In genomic region chr19:4013066-4013465, GRCm38 (mm10) we compare ENCODE assay signal across 8 mouse cellular contexts. TPM values are rescaled to one million over a fixed set of nuclear protein-coding genes. Genes with fewer than 3 reads are reported as not detected.
DNase-seq lines count a peak whose midpoint lies in the region; ATAC-seq and TF ChIP-seq lines count a peak whose summit lies in the region.

No protein-coding gene starts in this region.

- WGBS in forebrain, postnatal 0 days, result 24% methylated on average over 9 of the region's 9 CpGs
- WGBS in macrophage (ENCODE audit: missing documents), result 33% methylated on average over 9 of the region's 9 CpGs

- TF ChIP-seq CTCF in forebrain, postnatal 0 days (IDR thresholded peaks at IDR 0.05; ENCODE audit: low read depth), result no peak

- H3K9ac ChIP-seq in forebrain, postnatal 0 days, result 0 out of 2 replicates have a peak overlapping the region, but pooled peaks have one; percentile 31

- DNase-seq in embryo, embryonic 11 days, result peak; percentile 9
- DNase-seq in embryo, embryonic 9.5 days (ENCODE audit: extremely low spot score), result no peak
- DNase-seq in forebrain, postnatal 0 days, result no peak
- no peak for DNase-seq in urinary bladder, postnatal 36 days (ENCODE audit: low spot score in 2 of 2)
- no peak for DNase-seq in layer of hippocampus, adult 8-10 months (ENCODE audit: low spot score in 2 of 2)
- no peak for DNase-seq in layer of hippocampus, postnatal 14 days (ENCODE audit: low spot score in 2 of 2)

- peak; percentile 45 for ATAC-seq in CD4-positive, CD25-positive, alpha-beta regulatory T cell, adult 4 months
- ATAC-seq in forebrain, postnatal 0 days, result peak; percentile 2; the same call in 1 of the 2 replicates

- H3K27ac ChIP-seq in forebrain, postnatal 0 days (ENCODE audit: low read depth, low read length), result no peak overlapping the region
- H3K27ac ChIP-seq in macrophage, result no peak overlapping the region; the same call in 1 of the 2 replicates

- peak overlapping the region; percentile 77 for H3K4me3 ChIP-seq in forebrain, postnatal 0 days (ENCODE audit: low read depth, low read length)
- H3K4me3 ChIP-seq in macrophage (ENCODE audit: inconsistent target), result peak overlapping the region; percentile 80

- peaks cover 6% of the 10 kb centered on the region for H3K4me1 ChIP-seq in forebrain, postnatal 0 days (ENCODE audit: insufficient read depth)

- no peaks in the 10 kb centered on the region; the same call in 1 of the 2 replicates for H3K79me2 ChIP-seq in macrophage (ENCODE audit: inconsistent target)

- H3K27me3 ChIP-seq in forebrain, postnatal 0 days (ENCODE audit: insufficient read depth, low read length), result no peaks in the 10 kb centered on the region

- H3K36me3 ChIP-seq in forebrain, postnatal 0 days (ENCODE audit: insufficient read depth), result peaks cover 16% of the 10 kb centered on the region
- H3K36me3 ChIP-seq in macrophage (ENCODE audit: inconsistent target), result peaks cover 21% of the 10 kb centered on the region

- H3K9me3 ChIP-seq in forebrain, postnatal 0 days (ENCODE audit: low read length), result no peaks in the 10 kb centered on the region

- H3K4me2 ChIP-seq in forebrain, postnatal 0 days (ENCODE audit: low read depth), result peak overlapping the region; percentile 68

RNA-seq across cellular contexts. Expression of gene Ndufv1, which starts 0.5 kb away (rescaled TPM):
- polyA plus RNA-seq in CD4-positive, CD25-positive, alpha-beta regulatory T cell, adult 4 months (2017; shearing (Covaris generic)), result 100 to 1,000 TPM; 109 to 164 TPM
- 250 and 281 TPM in 2 replicates for total RNA-seq in forebrain, postnatal 0 days (2014; rRNA removed)
- polyA plus RNA-seq in forebrain, postnatal 0 days (2015; fragmentation: Nextera tagmentation; extraction: Ambion mirVana), result 268 TPM in 2 replicates
- total RNA-seq in macrophage (2018; cell fraction: chromatin; rRNA removed), result 10 to 100 TPM; 10.2 to 76.0 (median 39.9) TPM
- total RNA-seq in macrophage (2018; cell fraction: cytosol; rRNA removed), result 10 to 100 TPM; 31.7 to 48.8 (median 40.8) TPM
- 10 to 100 TPM; 21.4 to 58.7 (median 33.9) TPM for total RNA-seq in macrophage (2018; cell fraction: nucleus; rRNA removed)
- 35.8 to 43.3 TPM (median 39.0 TPM) in 3 replicates for polyA plus RNA-seq in macrophage (2018)
- total RNA-seq in layer of hippocampus, adult 8-10 months (2022), result 100 to 1,000 TPM; 246 to 277 (median 263) TPM
- total RNA-seq in layer of hippocampus, postnatal 14 days (2021), result 100 to 1,000 TPM; 234 to 250 TPM

RNA-seq across cellular contexts. Expression of gene Doc2g, which starts 10.0 kb away (rescaled TPM):
- 1 to 10 TPM; 1.1 to 2.1 TPM for polyA plus RNA-seq in CD4-positive, CD25-positive, alpha-beta regulatory T cell, adult 4 months (2017; shearing (Covaris generic))
- 16.0 and 17.8 TPM in 2 replicates for total RNA-seq in forebrain, postnatal 0 days (2014; rRNA removed)
- 5.7 and 6.3 TPM in 2 replicates for polyA plus RNA-seq in forebrain, postnatal 0 days (2015; fragmentation: Nextera tagmentation; extraction: Ambion mirVana)
- 1 to 10 TPM in 22 of 26 experiments, under 1 TPM in 4; 0.46 to 6.0 (median 2.2) TPM for total RNA-seq in macrophage (2018; cell fraction: chromatin; rRNA removed)
- under 1 TPM in 4 of 26 experiments, not detected in 22; 0.14 to 0.23 (median 0.18) TPM for total RNA-seq in macrophage (2018; cell fraction: cytosol; rRNA removed)
- total RNA-seq in macrophage (2018; cell fraction: nucleus; rRNA removed), result 1 to 10 TPM in 14 of 26 experiments, under 1 TPM in 8, not detected in 4; 0.40 to 4.1 (median 1.7) TPM
- 0.20 to 0.33 TPM in 2 of 3 replicates, not detected in the other for polyA plus RNA-seq in macrophage (2018)
- total RNA-seq in layer of hippocampus, adult 8-10 months (2022), result 1 to 10 TPM; 1.6 to 3.5 (median 3.0) TPM
- total RNA-seq in layer of hippocampus, postnatal 14 days (2021), result 1 to 10 TPM; 2.3 to 3.0 TPM

RNA-seq across cellular contexts. Expression of gene Gm49405, which starts 12.6 kb away (rescaled TPM):
- under 1 TPM; 0.78 to 0.96 TPM for polyA plus RNA-seq in CD4-positive, CD25-positive, alpha-beta regulatory T cell, adult 4 months (2017; shearing (Covaris generic))
- 7.8 and 8.5 TPM in 2 replicates for total RNA-seq in forebrain, postnatal 0 days (2014; rRNA removed)
- polyA plus RNA-seq in forebrain, postnatal 0 days (2015; fragmentation: Nextera tagmentation; extraction: Ambion mirVana), result 2.1 and 2.6 TPM in 2 replicates
- total RNA-seq in macrophage (2018; cell fraction: chromatin; rRNA removed), result 1 to 10 TPM in 15 of 26 experiments, under 1 TPM in 11; 0.34 to 3.1 (median 1.1) TPM
- under 1 TPM in 9 of 26 experiments, not detected in 17; 0.04 to 0.13 (median 0.06) TPM for total RNA-seq in macrophage (2018; cell fraction: cytosol; rRNA removed)
- 1 to 10 TPM in 10 of 26 experiments, under 1 TPM in 13, not detected in 3; 0.22 to 2.5 (median 0.82) TPM for total RNA-seq in macrophage (2018; cell fraction: nucleus; rRNA removed)
- 0.07 to 0.19 TPM (median 0.13 TPM) in 3 replicates for polyA plus RNA-seq in macrophage (2018)
- 1 to 10 TPM in 3 of 4 experiments, under 1 TPM in 1; 0.86 to 2.4 (median 1.7) TPM for total RNA-seq in layer of hippocampus, adult 8-10 months (2022)
- total RNA-seq in layer of hippocampus, postnatal 14 days (2021), result 1 to 10 TPM; 1.5 to 2.2 TPM

RNA-seq across cellular contexts. Expression of gene Nudt8, which starts 12.7 kb away (rescaled TPM):
- 10 to 100 TPM; 10.7 to 15.2 TPM for polyA plus RNA-seq in CD4-positive, CD25-positive, alpha-beta regulatory T cell, adult 4 months (2017; shearing (Covaris generic))
- 26.7 and 30.8 TPM in 2 replicates for total RNA-seq in forebrain, postnatal 0 days (2014; rRNA removed)
- 36.3 and 40.4 TPM in 2 replicates for polyA plus RNA-seq in forebrain, postnatal 0 days (2015; fragmentation: Nextera tagmentation; extraction: Ambion mirVana)
- total RNA-seq in macrophage (2018; cell fraction: chromatin; rRNA removed), result 1 to 10 TPM in 22 of 26 experiments, not detected in 4; 1.2 to 7.4 (median 3.9) TPM
- total RNA-seq in macrophage (2018; cell fraction: cytosol; rRNA removed), result 1 to 10 TPM; 3.5 to 9.0 (median 6.6) TPM
- total RNA-seq in macrophage (2018; cell fraction: nucleus; rRNA removed), result 1 to 10 TPM in 25 of 26 experiments, not detected in 1; 1.2 to 9.4 (median 4.0) TPM
- 6.9 to 10.7 TPM (median 7.0 TPM) in 3 replicates for polyA plus RNA-seq in macrophage (2018)
- 1 to 10 TPM; 7.7 to 9.4 (median 8.7) TPM for total RNA-seq in layer of hippocampus, adult 8-10 months (2022)
- 10 to 100 TPM; 12.3 to 12.5 TPM for total RNA-seq in layer of hippocampus, postnatal 14 days (2021)

RNA-seq across cellular contexts. Expression of gene Tbx10, which starts 20.5 kb away (rescaled TPM):
- not detected for polyA plus RNA-seq in CD4-positive, CD25-positive, alpha-beta regulatory T cell, adult 4 months (2017; shearing (Covaris generic))
- total RNA-seq in forebrain, postnatal 0 days (2014; rRNA removed), result not detected in 2 replicates
- not detected in 2 replicates for polyA plus RNA-seq in forebrain, postnatal 0 days (2015; fragmentation: Nextera tagmentation; extraction: Ambion mirVana)
- total RNA-seq in macrophage (2018; cell fraction: chromatin; rRNA removed), result not detected
- not detected for total RNA-seq in macrophage (2018; cell fraction: cytosol; rRNA removed)
- not detected for total RNA-seq in macrophage (2018; cell fraction: nucleus; rRNA removed)
- polyA plus RNA-seq in macrophage (2018), result not detected in 3 replicates
- total RNA-seq in layer of hippocampus, adult 8-10 months (2022), result not detected
- total RNA-seq in layer of hippocampus, postnatal 14 days (2021), result not detected
